Mouse (Mus musculus): ENCODE data around the gene Pdgfa. TPM values are rescaled to one million over a fixed set of nuclear protein-coding genes. Genes with fewer than 3 reads are reported as not detected.

Pdgfa gene
- polyA plus RNA-seq (2021; fragmentation: Nextera tagmentation) = 37.6 and 43.2 TPM in 2 replicates
- long read RNA-seq, experiment 1, transcript Pdgfa-204 (7 exons, 1,287 nt) = minor isoform, 10 of 54 reads
- long read RNA-seq, experiment 1, transcript Pdgfa-202 (6 exons, 2,060 nt) = major isoform, 27 of 54 reads
- long read RNA-seq, experiment 1, transcript Pdgfa-203 (8 exons, 1,363 nt) = minor isoform, 5 of 54 reads
- long read RNA-seq, experiment 1, partial matches to known transcripts = 3 of 54 reads
- long read RNA-seq, experiment 1, other reads (novel, unspliced or antisense) = 9 of 54 reads
- long read RNA-seq, experiment 2, transcript Pdgfa-202 (6 exons, 2,060 nt) = major isoform, 35 of 64 reads
- long read RNA-seq, experiment 2, transcript Pdgfa-204 (7 exons, 1,287 nt) = minor isoform, 13 of 64 reads
- long read RNA-seq, experiment 2, partial matches to known transcripts = 5 of 64 reads
- long read RNA-seq, experiment 2, other reads (novel, unspliced or antisense) = 7 of 64 reads

GRCm38 (mm10) chr5:138997171-138997788 lies at the start of gene Pdgfa:
Pdgfa (minus strand) TSS chr5:138997370.

Other genes with a start within 250 kb of the Pdgfa start
- 14.2 and 18.3 TPM in 2 replicates for gene Fam20c, start 242.9 kb downstream of the Pdgfa start, polyA plus RNA-seq (2021; fragmentation: Nextera tagmentation)
- gene Gm5294, start 177.3 kb downstream of the Pdgfa start, polyA plus RNA-seq (2021; fragmentation: Nextera tagmentation) = not detected in 2 replicates
- 377 and 380 TPM in 2 replicates for gene Prkar1b, start 152.6 kb upstream of the Pdgfa start, polyA plus RNA-seq (2021; fragmentation: Nextera tagmentation)
- 2.9 and 3.1 TPM in 2 replicates for gene Dnaaf5, start 152.9 kb upstream of the Pdgfa start, polyA plus RNA-seq (2021; fragmentation: Nextera tagmentation)
- 34.3 and 35.4 TPM in 2 replicates for gene Sun1, start 203.3 kb upstream of the Pdgfa start, polyA plus RNA-seq (2021; fragmentation: Nextera tagmentation)

Data from layer of hippocampus, adult 6 months (tissue).